Mouse (Mus musculus) granulocyte monocyte progenitor cell, adult 5-6 weeks (primary cell): ENCODE measurements around the gene Spint1. TPM values are rescaled to one million over a fixed set of nuclear protein-coding genes. Genes with fewer than 3 reads are reported as not detected.
A peak's percentile ranks its signal among the peaks of the same experiment; 100 is the strongest.

Experiments
- ATAC-seq: replicated peaks from 2 replicates; pipeline ENCODE4 v1.8.0; 2016; ENCODE audit warnings: mild to moderate bottlenecking, moderate TSS enrichment, inconsistent platforms; ENCODE audit not compliant: poor library complexity, severe bottlenecking
- total RNA-seq, 2 experiments: library from RNA; stranded (forward) in 1 of 2; stranded (reverse) in 1 of 2; fragments of 200-712, 200-1000 nt in 1 of 2; fragments of >200 nt in 1 of 2; fragmentation: Nextera tagmentation in 1 of 2; gene quantifications; 2 replicates each; pipeline ENCODE4 v1.2.3; 2014 to 2017

Spint1 gene
- total RNA-seq (2014; fragmentation: Nextera tagmentation) (not detected in 2 replicates), total RNA-seq (2017) (0.15 TPM in 1 of 2 replicates, not detected in the other)

GRCm38 (mm10) chr2:119237210-119237870 lies at the start of gene Spint1:
TSS of gene Spint1 (plus strand) at chr2:119237362.
- peak; percentile 21; the same call in 1 of the 2 replicates for ATAC-seq

DNA sequence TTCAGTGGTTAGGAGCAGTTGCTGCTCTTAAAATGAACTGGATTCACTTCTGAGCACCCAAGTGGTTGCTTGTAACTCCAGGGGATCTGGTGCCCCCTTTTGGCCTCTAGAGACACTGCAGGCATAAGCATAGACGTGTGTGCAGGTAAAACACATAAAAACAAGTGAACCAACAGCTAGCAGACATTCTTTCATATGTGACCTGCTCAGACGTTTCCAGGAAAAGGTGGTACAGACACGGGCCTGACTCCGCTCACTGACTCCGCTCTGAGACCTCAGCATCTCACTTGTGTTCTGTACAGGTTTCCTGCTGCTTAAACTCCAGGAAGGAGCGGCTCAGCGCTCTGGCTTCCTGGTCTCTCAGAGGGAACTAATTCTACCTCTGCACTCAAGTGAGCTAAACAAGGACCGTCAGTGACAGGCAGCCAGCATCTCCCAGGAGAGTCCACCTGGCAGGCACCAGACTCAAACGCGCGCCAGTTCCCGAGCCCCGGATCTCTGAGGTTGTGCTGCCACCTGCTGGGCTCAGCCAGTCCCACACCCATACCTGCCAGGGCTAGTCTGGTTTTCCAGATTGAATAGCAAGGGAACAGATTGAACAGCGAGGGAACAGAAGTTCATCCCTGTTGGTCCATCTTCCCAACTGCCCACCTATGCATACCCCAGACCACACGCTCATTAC lies 48.0 kb upstream of the Spint1 start:
- ATAC-seq = peak; percentile 99

DNA sequence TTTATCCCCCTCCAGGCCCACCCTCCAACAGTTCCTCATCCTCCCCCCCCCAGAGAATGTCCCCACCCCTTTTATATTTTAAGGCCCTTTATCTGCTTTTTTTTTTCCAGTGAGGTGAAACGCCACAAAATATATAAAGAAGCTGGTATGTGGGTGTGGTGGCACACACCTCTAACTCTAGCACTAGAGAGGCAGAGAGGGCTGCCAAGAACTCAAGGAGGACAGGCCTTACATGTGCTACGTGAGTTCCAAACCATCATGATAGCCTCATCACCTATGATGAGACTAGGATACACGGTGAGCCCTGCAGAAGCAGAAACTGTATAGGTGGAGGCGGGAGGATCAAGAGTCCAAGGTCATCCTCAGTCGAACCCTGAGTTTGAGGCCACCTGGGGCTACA lies 46.2 kb upstream of the Spint1 start:
- ATAC-seq = no peak

GRCm38 (mm10) chr2:119194140-119194539 lies 43.0 kb upstream of the Spint1 start:
- no peak for ATAC-seq

DNA sequence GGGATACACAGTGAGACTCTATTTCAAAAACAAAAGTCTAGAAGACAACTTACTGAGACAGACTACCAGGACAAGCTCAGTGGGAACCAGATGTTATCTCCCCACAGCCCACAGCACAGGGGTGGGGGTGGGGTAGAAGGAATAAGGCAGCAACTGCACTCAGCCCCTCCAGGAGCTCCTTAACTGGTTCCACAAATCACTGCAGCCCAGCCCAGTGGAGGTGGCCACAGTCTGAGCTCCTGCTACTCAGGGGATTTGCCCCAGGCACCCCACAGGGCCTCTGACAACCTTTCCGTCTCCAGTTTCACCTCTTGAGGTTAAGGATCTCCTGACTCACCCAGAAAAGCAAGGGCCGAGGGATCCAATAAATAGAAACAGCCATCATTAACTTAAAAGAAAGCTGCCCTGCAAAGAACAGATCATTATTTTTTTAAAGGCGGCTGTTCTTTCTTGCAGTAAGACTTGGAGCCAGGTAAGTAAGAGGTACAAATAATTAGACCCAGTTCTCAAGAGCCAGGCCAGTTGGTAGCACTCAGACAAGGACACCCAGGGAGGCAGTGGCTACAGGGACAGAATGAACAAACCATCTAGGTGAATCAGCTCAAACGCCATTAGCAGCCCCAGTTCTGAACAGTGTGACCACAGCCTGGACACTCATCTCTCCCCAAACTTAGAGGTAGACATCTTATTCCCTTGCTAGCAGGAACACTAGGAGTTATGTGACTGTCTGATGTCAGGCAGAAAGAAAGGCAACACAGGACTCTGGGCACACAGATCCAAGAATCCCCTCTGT lies 40.6 kb upstream of the Spint1 start:
- ATAC-seq = no peak

- ATAC-seq = no peak
Observed at GRCm38 (mm10) chr2:119197493-119197892, 39.7 kb upstream of the Spint1 start.

- ATAC-seq = no peak
Observed at GRCm38 (mm10) chr2:119198049-119198448, 39.1 kb upstream of the Spint1 start.

DNA sequence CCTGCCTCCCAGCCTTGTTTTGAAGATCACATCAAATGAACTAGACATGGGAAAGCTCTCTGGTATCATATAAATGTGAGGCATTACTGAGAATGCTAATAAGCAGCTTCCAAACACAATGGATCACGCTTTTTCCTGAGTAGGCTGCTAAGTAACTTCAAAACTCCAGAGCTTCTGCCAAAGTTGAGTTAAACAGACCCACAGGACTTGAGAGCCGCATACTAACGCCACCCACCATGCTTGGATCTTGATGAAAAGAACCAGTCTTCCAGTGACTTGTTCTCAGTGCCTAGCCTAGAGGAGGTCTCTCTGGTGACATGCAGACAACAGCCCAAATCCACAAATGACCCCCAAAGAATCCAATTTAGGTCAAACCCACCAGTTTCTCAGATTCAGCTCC lies 38.2 kb upstream of the Spint1 start:
- no peak for ATAC-seq

- ATAC-seq = no peak
Observed at GRCm38 (mm10) chr2:119202914-119203453, 34.2 kb upstream of the Spint1 start.

- no peak for ATAC-seq
Observed at GRCm38 (mm10) chr2:119203871-119204460, 33.2 kb upstream of the Spint1 start.

DNA sequence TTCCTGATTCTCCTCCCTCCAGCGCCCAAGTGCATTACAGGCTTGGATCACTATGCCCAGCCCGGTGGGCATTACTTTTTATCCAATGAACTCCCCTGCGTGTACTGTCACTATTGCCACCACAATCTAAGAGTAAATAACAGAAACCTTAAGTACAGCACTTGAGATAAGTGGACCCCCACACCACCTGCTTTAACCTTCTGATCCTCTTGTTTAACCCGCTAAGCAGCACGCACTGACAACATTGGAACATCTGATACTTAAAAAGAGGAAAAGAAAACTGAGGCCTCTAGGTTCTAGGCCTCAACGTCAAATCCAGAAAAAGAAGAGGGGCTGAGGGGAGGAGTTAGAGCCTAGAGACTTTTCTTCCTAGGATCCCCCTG lies 29.2 kb upstream of the Spint1 start:
- peak; percentile 9 for ATAC-seq

- ATAC-seq = peak; percentile 88
Observed at GRCm38 (mm10) chr2:119208344-119209175, 28.6 kb upstream of the Spint1 start, which contains the start of the genes Zfyve19 and Dnajc17. TSS of gene Zfyve19 (plus strand) at chr2:119208617. TSS of gene Dnajc17 (minus strand) at chr2:119208795.

DNA sequence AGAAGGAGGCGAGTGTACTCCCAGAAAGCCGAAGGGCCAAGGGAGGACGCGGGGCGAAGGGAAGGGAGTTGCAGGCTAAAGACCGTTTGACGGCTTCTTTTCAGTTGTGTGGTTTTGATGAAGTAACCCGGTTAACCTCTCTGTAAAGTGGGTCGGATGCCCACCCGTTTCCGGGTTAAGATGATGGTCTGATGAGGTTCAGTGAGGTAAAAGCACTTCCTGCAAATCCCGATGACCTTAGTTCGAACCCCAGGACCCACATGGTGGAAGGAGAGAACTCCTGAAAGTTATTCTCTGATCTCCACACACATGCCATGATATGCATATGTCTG lies 28.0 kb upstream of the Spint1 start:
- peak; percentile 36 for ATAC-seq

GRCm38 (mm10) chr2:119229775-119230704 lies 7.1 kb upstream of the Spint1 start, which contains the start of gene Ppp1r14d:
TSS of gene Ppp1r14d (minus strand) at chr2:119229906.
- no peak for ATAC-seq

DNA sequence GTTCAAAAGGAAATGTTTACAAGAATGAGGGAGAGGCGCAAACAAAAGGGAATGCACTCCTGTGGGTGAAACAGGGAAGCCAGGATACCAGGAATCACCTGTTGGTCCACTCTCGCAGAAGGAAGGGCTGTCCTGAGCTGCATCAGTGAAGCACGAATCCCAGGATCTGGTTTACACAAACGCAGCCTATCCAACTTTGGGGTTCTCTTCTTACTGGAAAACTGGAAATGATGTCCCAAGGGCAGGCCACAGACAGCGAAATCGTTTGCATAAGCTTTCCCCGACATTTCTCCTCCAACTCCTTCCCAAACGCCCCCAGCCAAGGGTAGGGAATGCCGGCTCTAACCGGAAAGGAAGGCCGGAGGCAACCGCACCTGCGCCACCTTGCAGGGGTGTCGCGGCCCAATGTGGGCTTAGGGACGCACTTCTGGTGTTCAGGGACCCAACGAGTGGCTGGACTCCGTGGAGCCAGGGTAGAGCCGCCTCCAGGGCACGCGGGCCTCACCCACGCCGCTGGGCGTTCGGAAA lies 416 bp upstream of the Spint1 start:
- ATAC-seq = no peak

DNA sequence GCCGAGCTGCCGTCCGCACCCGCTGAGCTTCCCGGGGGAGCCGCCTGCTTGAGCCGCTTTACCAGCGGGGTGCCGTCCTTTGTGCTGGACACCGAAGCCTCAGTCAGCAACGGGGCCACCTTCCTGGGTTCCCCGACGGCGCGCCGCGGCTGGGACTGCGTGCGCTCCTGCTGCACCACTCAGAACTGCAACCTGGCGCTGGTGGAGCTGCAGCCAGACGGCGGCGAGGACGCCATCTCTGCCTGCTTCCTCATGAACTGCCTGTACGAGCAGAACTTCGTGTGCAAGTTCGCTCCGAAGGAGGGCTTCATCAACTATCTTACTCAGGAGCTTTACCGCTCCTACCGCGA lies 684 bp downstream of the Spint1 start:
- ATAC-seq = peak; percentile 21; the same call in 1 of the 2 replicates

- ATAC-seq = no peak
Observed at GRCm38 (mm10) chr2:119238671-119239070, 1.5 kb downstream of the Spint1 start.
